Mouse (Mus musculus) left cerebral cortex, adult 8-10 months (tissue): ENCODE results near the gene Slc39a10. TPM values are rescaled to one million over a fixed set of nuclear protein-coding genes. Genes with fewer than 3 reads are reported as not detected.

Source experiments
- DNase-seq, 2 experiments: peaks; one replicate each; pipeline ENCODE4 v3.0.0; 2022; ENCODE audit warnings: low spot score in 2 of 2
- total RNA-seq, 4 experiments: library from RNA; stranded (reverse); gene quantifications; 2 replicates each; pipeline ENCODE4 v1.2.4; 2022

The Slc39a10 gene
- total RNA-seq = 100 to 1,000 TPM; 162 to 182 (median 168) TPM

GRCm38 (mm10) chr1:46892752-46893151 lies at the start of gene Slc39a10:
Slc39a10 (minus strand) TSS chr1:46892852.
- no peak for DNase-seq

- no peak for DNase-seq
Observed at GRCm38 (mm10) chr1:46939295-46939694, 46.6 kb upstream of the Slc39a10 start.

GRCm38 (mm10) chr1:46937641-46938040 lies 45.0 kb upstream of the Slc39a10 start:
- DNase-seq = peak in 1 of 2 experiments; percentile 63

- DNase-seq = no peak
Observed at GRCm38 (mm10) chr1:46927104-46927503, 34.5 kb upstream of the Slc39a10 start.

GRCm38 (mm10) chr1:46926239-46926638 lies 33.6 kb upstream of the Slc39a10 start:
- DNase-seq = no peak

- DNase-seq = no peak
Observed at GRCm38 (mm10) chr1:46924992-46925391, 32.3 kb upstream of the Slc39a10 start.

GRCm38 (mm10) chr1:46922904-46923303 lies 30.3 kb upstream of the Slc39a10 start:
- DNase-seq = no peak

- no peak for DNase-seq
Observed at GRCm38 (mm10) chr1:46921630-46922029, 29.0 kb upstream of the Slc39a10 start.

GRCm38 (mm10) chr1:46916237-46916636 lies 23.6 kb upstream of the Slc39a10 start:
- no peak for DNase-seq

- no peak for DNase-seq
Observed at GRCm38 (mm10) chr1:46914349-46914748, 21.7 kb upstream of the Slc39a10 start.

GRCm38 (mm10) chr1:46912506-46913156 lies 20.0 kb upstream of the Slc39a10 start:
- no peak for DNase-seq

- DNase-seq = no peak
Observed at GRCm38 (mm10) chr1:46910154-46910553, 17.5 kb upstream of the Slc39a10 start.

GRCm38 (mm10) chr1:46905706-46906105 lies 13.1 kb upstream of the Slc39a10 start:
- DNase-seq = no peak

GRCm38 (mm10) chr1:46902102-46902683 lies 9.5 kb upstream of the Slc39a10 start:
- DNase-seq = no peak

GRCm38 (mm10) chr1:46894281-46894842 lies 1.7 kb upstream of the Slc39a10 start:
- no peak for DNase-seq

GRCm38 (mm10) chr1:46888726-46889125 lies 3.9 kb downstream of the Slc39a10 start:
- no peak for DNase-seq

GRCm38 (mm10) chr1:46888324-46888723 lies 4.3 kb downstream of the Slc39a10 start:
- no peak for DNase-seq

GRCm38 (mm10) chr1:46887908-46888307 lies 4.7 kb downstream of the Slc39a10 start:
- DNase-seq = no peak

GRCm38 (mm10) chr1:46886091-46886490 lies 6.6 kb downstream of the Slc39a10 start:
- DNase-seq = no peak

GRCm38 (mm10) chr1:46885231-46885630 lies 7.4 kb downstream of the Slc39a10 start:
- no peak for DNase-seq

- DNase-seq = no peak
Observed at GRCm38 (mm10) chr1:46879951-46880350, 12.7 kb downstream of the Slc39a10 start.

- no peak for DNase-seq
Observed at GRCm38 (mm10) chr1:46873770-46874169, 18.9 kb downstream of the Slc39a10 start.

- no peak for DNase-seq
Observed at GRCm38 (mm10) chr1:46869788-46870187, 22.9 kb downstream of the Slc39a10 start.
